Mouse (Mus musculus): Measurements from ENCODE around the gene Fbxo39.

- no peak for TF ChIP-seq CTCF (IDR thresholded peaks at IDR 0.05; ENCODE audit: low read depth)
- no peak for TF ChIP-seq EP300 (IDR thresholded peaks at IDR 0.05; ENCODE audit: low read depth)
These were observed at the start of gene Fbxo39 for GRCm38 (mm10) chr11:72314151-72314895.
